Mouse (Mus musculus) CD4-positive helper T cell, adult 2 months (primary cell): ENCODE measurements around the gene Olfr1383.
"Not testable (repeated sequence)": the region's sequence is repeated elsewhere in the genome, so short reads cannot be mapped to it uniquely, and the experiment has no call there.

Experiments
- DNase-seq: peaks from one replicate; pipeline ENCODE4 v3.0.0-alpha.2; 2012; ENCODE audit warnings: low read depth, missing footprints, low spot score

Olfr1383 gene

DNA sequence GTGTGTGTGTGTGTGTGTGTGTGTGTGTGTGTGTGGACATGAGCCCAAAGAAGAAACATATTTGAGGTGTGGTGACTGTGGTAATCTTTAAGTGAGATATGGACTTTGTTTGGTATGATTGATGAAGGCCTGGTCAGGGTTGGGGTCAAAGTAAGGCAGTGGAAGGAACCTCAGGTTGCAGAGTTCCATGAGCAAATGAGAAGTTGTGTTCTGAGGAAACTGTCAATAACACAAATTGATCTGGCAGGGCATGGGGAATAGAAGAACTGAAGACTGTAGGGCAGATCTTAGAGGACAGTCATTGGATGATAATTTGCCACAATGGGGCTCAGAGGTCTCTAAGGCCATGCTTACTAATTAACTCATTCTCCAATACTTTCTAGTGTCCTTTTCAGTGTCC, at the start of gene Olfr1383:
Gene Olfr1383 (plus strand): TSS at position 301 of the 400 bp plus-strand sequence.
- no peak for DNase-seq

DNA sequence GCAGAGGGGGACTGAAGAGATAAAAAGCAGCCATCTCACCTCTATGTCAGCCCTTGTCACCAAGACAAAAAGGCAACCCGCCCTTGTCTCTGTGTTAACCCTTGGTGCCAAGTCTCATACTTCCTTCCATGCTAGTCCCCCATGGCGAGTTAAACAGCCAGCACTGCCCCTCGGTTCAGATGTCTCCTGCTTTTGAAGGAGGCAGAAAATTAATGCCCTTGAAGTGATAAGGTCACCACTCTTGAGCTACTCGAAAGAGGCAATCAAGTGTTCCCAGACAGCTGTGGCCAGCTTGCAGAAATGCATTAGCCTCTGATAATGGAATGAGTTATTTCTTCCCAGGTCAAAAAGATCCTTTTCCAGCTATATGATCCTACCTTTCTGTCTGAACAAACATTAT, 33.5 kb upstream of the Olfr1383 start:
- no peak for DNase-seq

DNA sequence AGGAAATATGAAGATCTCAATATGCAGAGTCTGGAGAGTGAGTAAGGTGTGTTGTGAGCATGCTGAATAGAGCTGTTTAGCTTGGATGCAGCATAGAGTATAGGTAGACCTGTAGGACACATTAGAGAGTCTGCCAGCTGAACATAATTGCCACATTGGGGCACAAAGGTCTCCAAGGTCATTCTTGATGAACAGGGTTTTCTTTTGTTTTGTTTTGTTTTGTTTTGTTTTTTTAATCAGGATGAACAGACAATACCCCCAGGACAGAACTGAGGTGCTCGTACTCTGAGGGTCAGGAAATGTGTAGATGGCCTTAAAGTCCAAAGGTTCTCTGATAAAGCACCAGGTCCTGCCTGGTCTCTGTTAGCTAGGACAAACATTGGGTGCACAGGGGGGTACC, 30.7 kb upstream of the Olfr1383 start, which contains the start of gene Olfr1385:
Gene Olfr1385 (plus strand): TSS at position 301 of the 400 bp plus-strand sequence.
- not testable (repeated sequence) for DNase-seq

DNA sequence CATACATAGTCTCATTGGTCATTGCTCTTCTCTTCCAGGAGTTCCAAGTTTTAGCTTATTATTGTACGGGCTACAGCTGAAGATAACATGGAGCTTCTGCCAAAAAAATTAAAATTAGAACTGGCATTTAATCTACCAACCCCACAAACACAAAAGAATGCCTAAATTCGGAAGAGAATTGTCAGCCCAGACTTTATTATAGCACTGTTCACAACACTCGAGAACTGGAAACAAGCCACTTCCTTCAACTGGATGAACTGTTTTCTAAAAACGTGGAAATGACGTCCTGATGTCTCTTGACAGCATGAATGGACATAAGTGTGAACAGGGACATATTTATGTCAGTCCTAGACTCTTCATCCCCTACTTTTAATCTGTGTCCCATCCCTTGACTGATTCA, 1.4 kb upstream of the Olfr1383 start:
- no peak for DNase-seq

DNA sequence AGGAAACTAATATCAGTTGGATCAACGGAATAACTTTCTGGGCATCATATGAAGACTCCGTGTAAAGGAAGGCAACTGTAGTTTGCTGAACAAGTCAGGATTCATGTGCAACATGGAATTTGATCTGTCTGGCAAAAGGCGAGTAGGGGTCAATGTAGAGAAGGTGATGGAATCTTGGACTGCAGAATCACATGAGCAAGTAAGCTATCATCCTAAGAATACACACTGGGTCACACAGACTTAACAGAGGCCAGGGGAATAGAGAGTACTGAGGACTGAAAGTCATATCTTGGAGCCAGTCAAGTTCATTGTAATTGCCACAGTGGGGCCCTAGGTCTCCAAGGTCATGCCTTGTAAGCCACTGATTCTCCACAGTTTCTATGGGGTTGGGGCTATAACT, 8.5 kb downstream of the Olfr1383 start, which contains the start of gene Olfr1382:
Gene Olfr1382 (plus strand): TSS at position 301 of the 400 bp plus-strand sequence.
- no peak for DNase-seq

DNA sequence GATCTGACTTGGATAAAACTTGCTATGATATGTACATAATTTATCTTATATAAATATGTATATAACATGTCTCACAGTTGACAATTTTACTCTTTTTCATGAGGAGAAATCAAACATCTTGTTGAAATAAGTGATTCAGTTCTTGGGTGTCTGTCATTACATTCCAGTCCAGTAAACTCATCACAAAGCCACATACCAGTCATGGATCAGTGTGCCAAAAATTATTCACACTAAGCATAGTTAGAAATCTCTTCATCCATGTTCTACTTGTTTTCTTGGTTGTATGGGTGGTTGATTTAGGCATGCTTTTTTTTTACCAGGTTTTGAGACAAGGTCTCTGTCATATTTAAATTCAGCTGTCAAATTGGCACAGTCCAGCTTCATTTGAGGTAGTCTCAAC, 13.3 kb downstream of the Olfr1383 start:
- no peak for DNase-seq

DNA sequence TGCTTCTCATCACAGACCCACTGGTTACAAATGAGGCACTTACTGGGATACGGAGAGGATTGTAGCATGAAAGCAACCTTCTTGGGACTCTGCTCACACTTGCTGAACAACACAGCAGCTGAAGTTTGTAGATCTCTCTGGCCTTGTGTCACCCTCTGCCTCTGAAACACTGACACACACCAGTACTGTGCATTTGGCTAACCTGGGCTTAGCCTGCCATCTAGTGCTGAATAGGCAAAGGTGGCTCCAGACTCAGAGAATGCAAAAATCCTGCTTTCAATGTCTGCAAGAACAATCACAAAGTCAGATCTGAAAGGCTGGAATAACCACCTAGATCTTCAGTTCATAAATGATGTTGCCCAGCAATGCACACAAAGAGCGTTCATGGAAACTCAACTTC, 17.2 kb downstream of the Olfr1383 start:
- DNase-seq: not testable (repeated sequence)

DNA sequence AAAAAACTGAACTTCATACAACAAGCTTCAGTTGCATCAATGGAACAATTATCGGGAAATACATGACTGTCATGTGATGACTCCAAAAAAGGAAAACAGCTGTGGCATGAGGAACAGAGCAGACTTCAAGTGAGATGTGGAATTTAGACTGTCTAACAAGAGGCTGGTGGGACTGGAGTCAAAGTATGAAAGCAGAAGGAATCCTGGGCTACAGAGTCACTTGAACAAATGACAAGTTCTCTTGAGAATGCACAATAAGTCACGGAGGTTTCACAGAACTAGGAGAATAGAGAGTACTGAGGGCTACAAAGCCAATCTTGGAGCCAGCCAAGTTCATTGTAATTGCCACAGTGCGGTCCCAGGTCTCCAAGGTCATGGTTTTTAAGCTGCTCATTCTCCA, 23.7 kb downstream of the Olfr1383 start, which contains the start of gene Olfr1381:
Gene Olfr1381 (plus strand): TSS at position 301 of the 400 bp plus-strand sequence.
- not testable (repeated sequence) for DNase-seq

DNA sequence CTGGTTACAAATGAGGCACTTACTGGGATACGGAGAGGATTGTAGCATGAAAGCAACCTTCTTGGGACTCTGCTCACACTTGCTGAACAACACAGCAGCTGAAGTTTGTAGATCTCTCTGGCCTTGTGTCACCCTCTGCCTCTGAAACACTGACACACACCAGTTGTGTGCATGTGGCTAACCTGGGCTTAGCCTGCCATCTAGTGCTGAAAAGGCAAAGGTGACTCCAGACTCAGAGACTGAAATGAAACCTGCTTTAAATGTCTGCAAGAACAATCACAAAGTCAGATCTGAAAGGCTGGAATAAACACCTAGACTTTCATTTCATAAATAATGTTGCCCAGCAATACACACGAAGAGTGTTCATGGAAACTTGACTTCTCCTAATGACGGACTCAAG, 34.6 kb downstream of the Olfr1383 start:
- not testable (repeated sequence) for DNase-seq

DNA sequence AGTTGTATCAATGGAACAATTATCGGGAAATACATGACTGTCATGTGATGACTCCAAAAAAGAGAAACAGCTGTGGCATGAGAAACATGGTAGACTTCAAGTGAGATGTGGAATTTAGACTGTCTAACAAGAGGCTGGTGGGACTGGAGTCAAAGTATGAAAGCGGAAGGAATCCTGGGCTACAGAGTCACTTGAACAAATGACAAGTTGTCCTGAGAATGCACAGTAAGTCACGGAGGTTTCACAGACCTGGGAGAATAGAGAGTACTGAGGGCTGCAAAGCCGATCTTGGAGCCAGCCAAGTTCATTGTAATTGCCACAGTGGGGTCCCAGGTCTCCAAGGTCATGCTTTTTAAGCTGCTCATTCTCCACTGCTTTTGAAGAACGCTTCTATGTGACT, 37.1 kb downstream of the Olfr1383 start, which contains the start of gene Olfr1380:
Gene Olfr1380 (plus strand): TSS at position 301 of the 400 bp plus-strand sequence.
- DNase-seq: not testable (repeated sequence)

DNA sequence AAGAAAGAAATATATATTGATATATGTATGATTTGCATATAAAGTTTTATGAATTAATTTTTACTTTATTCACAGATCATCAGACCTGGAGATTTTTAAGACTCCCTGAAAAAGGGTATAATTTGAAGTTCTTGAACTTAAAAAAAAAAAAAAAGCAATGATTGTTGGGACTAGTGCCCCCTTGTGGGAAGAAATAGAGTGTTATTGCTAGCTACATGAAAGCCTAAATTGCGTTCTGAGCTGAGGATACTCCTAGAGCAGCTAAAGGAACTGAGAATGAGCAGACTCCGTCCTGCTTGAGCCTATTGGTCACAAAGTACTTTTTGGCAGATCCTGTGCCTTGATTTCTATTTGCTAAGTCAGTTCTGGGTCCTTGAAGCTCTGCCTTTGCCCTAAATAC, 55.6 kb downstream of the Olfr1383 start:
- DNase-seq: peak; percentile 7
